Mouse (Mus musculus) CH12.LX (cell line): Measurements from ENCODE around the gene Rassf8. TPM values are rescaled to one million over a fixed set of nuclear protein-coding genes. Genes with fewer than 3 reads are reported as not detected.
A peak's percentile ranks its signal among the peaks of the same experiment; 100 is the strongest.

ENCODE experiments used
- DNase-seq: peaks from one replicate; pipeline ENCODE4 v3.0.0-alpha.2; 2013; ENCODE audit errors: extremely low read depth
- H3K27ac ChIP-seq: 2 replicates; pipeline ENCODE4 v1.5.1; 2012; ENCODE audit warnings: low read depth, mild to moderate bottlenecking, control low read depth, moderate library complexity; ENCODE audit not compliant: insufficient read depth
- H3K27me3 ChIP-seq: replicated peaks from 2 replicates; pipeline ENCODE3; 2012; ENCODE audit warnings: inconsistent platforms
- H3K36me3 ChIP-seq, 2 experiments: replicated peaks in 1 of 2; 2 replicates each; pipeline versions ENCODE3 to v1.6.1; 2012; ENCODE audit warnings: inconsistent platforms in 1 of 2, low read length in 1 of 2, mild to moderate bottlenecking in 1 of 2, mixed read lengths in 1 of 2, moderate library complexity in 1 of 2; ENCODE audit not compliant: control insufficient read depth in 1 of 2, insufficient read depth in 1 of 2
- H3K4me1 ChIP-seq, 2 experiments: 2 replicates each; pipeline ENCODE4 v1.6.1; 2012; ENCODE audit warnings: inconsistent platforms in 1 of 2, moderate library complexity in 1 of 2; ENCODE audit not compliant: insufficient read depth in 2 of 2, control insufficient read depth in 1 of 2
- H3K4me2 ChIP-seq: 2 replicates; pipeline ENCODE4 v1.6.1; 2012; ENCODE audit warnings: low read depth, mild to moderate bottlenecking, control low read depth; ENCODE audit not compliant: poor library complexity, insufficient read depth, severe bottlenecking
- H3K4me3 ChIP-seq, 3 experiments: fragments of 150-350 bp in 1 of 3; sonication (generic) in 1 of 3; replicated peaks in 1 of 3; 2 replicates each; pipeline versions ENCODE3 to v1.5.1; 2011 to 2012; ENCODE audit warnings: low read depth in 2 of 3, low read length in 2 of 3, mild to moderate bottlenecking in 2 of 3, moderate library complexity in 2 of 3, control low read depth in 1 of 3, improper control_type of control experiment in 1 of 3, inconsistent platforms in 1 of 3, mixed read lengths in 1 of 3; ENCODE audit not compliant: poor library complexity in 1 of 3
- H3K79me2 ChIP-seq: replicated peaks from 2 replicates; pipeline ENCODE4 v1.6.1; 2012; ENCODE audit warnings: mild to moderate bottlenecking, moderate library complexity; ENCODE audit not compliant: control insufficient read depth, poor library complexity, insufficient read depth, severe bottlenecking; ENCODE audit errors: extremely low read depth
- H3K9ac ChIP-seq: 2 replicates; pipeline ENCODE4 v1.6.1; 2012; ENCODE audit warnings: low read depth, mild to moderate bottlenecking, control low read depth, moderate library complexity; ENCODE audit not compliant: insufficient read depth
- H3K9me3 ChIP-seq: replicated peaks from 2 replicates; pipeline ENCODE3; 2012; ENCODE audit warnings: low read length, inconsistent platforms, mixed read lengths
- BHLHE40 ChIP-seq: IDR thresholded peaks from 2 replicates; pipeline ENCODE4 v1.6.1; 2011; ENCODE audit warnings: mild to moderate bottlenecking, low read depth, low read length, improper control_type of control experiment
- CHD1 ChIP-seq: IDR thresholded peaks from 2 replicates; pipeline ENCODE4 v1.6.1; 2012; ENCODE audit warnings: low read depth, low read length, improper control_type of control experiment, inconsistent platforms
- CHD2 ChIP-seq: IDR thresholded peaks from 2 replicates; pipeline ENCODE4 v1.6.1; 2011; ENCODE audit warnings: low read length, improper control_type of control experiment
- CTCF ChIP-seq, 2 experiments: IDR thresholded peaks in 1 of 2; conservative IDR thresholded peaks in 1 of 2; 2 replicates each; pipeline ENCODE4 v1.5.1; 2011 to 2012; ENCODE audit warnings: low read depth in 2 of 2, low read length in 2 of 2, improper control_type of control experiment in 1 of 2, inconsistent platforms in 1 of 2, mild to moderate bottlenecking in 1 of 2, moderate library complexity in 1 of 2
- E2F4 ChIP-seq: IDR thresholded peaks from 2 replicates; pipeline ENCODE4 v1.6.1; 2011; ENCODE audit warnings: low read depth, low read length, improper control_type of control experiment; ENCODE audit not compliant: insufficient replicate concordance
- ELF1 ChIP-seq: IDR thresholded peaks from 2 replicates; pipeline ENCODE4 v1.6.1; 2014; ENCODE audit warnings: low read depth, mild to moderate bottlenecking, inconsistent platforms, low read length, improper control_type of control experiment
- EP300 ChIP-seq: IDR thresholded peaks from 2 replicates; pipeline ENCODE4 v1.6.1; 2011; ENCODE audit warnings: low read length, improper control_type of control experiment
- ETS1 ChIP-seq: conservative IDR thresholded peaks from 2 replicates; pipeline ENCODE4 v1.6.1; 2012; ENCODE audit warnings: low read depth, mild to moderate bottlenecking, inconsistent platforms, low read length, improper control_type of control experiment, moderate library complexity
- GABPA ChIP-seq: IDR thresholded peaks from 2 replicates; pipeline ENCODE4 v1.6.1; 2012; ENCODE audit warnings: low read depth, low read length, improper control_type of control experiment, inconsistent platforms; ENCODE audit not compliant: insufficient replicate concordance
- HCFC1 ChIP-seq: IDR thresholded peaks from 2 replicates; pipeline ENCODE4 v1.6.1; 2012; ENCODE audit warnings: low read depth, mild to moderate bottlenecking, inconsistent platforms, low read length, improper control_type of control experiment
- IRF4 ChIP-seq: IDR thresholded peaks from 2 replicates; pipeline ENCODE4 v1.6.1; 2014; ENCODE audit warnings: low read depth, mild to moderate bottlenecking, inconsistent platforms, low read length, improper control_type of control experiment
- JUN ChIP-seq: IDR thresholded peaks from 2 replicates; pipeline ENCODE4 v1.6.1; 2011; ENCODE audit warnings: low read depth, mild to moderate bottlenecking, low read length, improper control_type of control experiment, moderate library complexity; ENCODE audit not compliant: insufficient read depth
- JUND ChIP-seq: conservative IDR thresholded peaks from 2 replicates; pipeline ENCODE4 v1.6.1; 2011; ENCODE audit warnings: low read depth, low read length, improper control_type of control experiment
- KAT2A ChIP-seq: IDR thresholded peaks from 2 replicates; pipeline ENCODE4 v1.6.1; 2012; ENCODE audit warnings: low read length, improper control_type of control experiment, inconsistent platforms; ENCODE audit not compliant: insufficient replicate concordance
- MAFK ChIP-seq: IDR thresholded peaks from 2 replicates; pipeline ENCODE4 v1.6.1; 2011; ENCODE audit warnings: low read length, improper control_type of control experiment; ENCODE audit not compliant: insufficient replicate concordance
- MEF2A ChIP-seq: IDR thresholded peaks from 2 replicates; pipeline ENCODE4 v1.6.1; 2014; ENCODE audit warnings: low read depth, mild to moderate bottlenecking, inconsistent platforms, low read length, improper control_type of control experiment, borderline replicate concordance
- MYC ChIP-seq: IDR thresholded peaks from 2 replicates; pipeline ENCODE4 v1.6.1; 2011; ENCODE audit warnings: low read depth, mild to moderate bottlenecking, improper control_type of control experiment, low read length
- NELFE ChIP-seq: IDR thresholded peaks from 2 replicates; pipeline ENCODE4 v1.6.1; 2011; ENCODE audit warnings: low read depth, low read length, improper control_type of control experiment
- NRF1 ChIP-seq: IDR thresholded peaks from 2 replicates; pipeline ENCODE4 v1.6.1; 2014; ENCODE audit warnings: low read depth, mild to moderate bottlenecking, inconsistent platforms, low read length, improper control_type of control experiment, moderate library complexity
- PAX5 ChIP-seq: IDR thresholded peaks from 2 replicates; pipeline ENCODE4 v1.6.1; 2012; ENCODE audit warnings: low read length, inconsistent platforms, mixed read lengths
- POLR2A ChIP-seq: IDR thresholded peaks from 2 replicates; pipeline ENCODE4 v1.6.1; 2011; ENCODE audit warnings: low read depth, mild to moderate bottlenecking, improper control_type of control experiment, low read length
- POLR2AphosphoS2 ChIP-seq: IDR thresholded peaks from 2 replicates; pipeline ENCODE4 v1.6.1; 2011; ENCODE audit warnings: low read depth, low read length, improper control_type of control experiment
- RCOR1 ChIP-seq: conservative IDR thresholded peaks from 2 replicates; pipeline ENCODE4 v1.6.1; 2012; ENCODE audit warnings: low read depth, mild to moderate bottlenecking, inconsistent platforms, low read length, improper control_type of control experiment
- SIN3A ChIP-seq: IDR thresholded peaks from 2 replicates; pipeline ENCODE4 v1.6.1; 2012; ENCODE audit warnings: low read length, improper control_type of control experiment, inconsistent platforms
- TBP ChIP-seq: conservative IDR thresholded peaks from 2 replicates; pipeline ENCODE4 v1.6.1; 2011; ENCODE audit warnings: low read depth, low read length, improper control_type of control experiment
- TCF12 ChIP-seq: IDR thresholded peaks from 2 replicates; pipeline ENCODE4 v1.6.1; 2014; ENCODE audit warnings: low read depth, mild to moderate bottlenecking, inconsistent platforms, low read length, improper control_type of control experiment
- UBTF ChIP-seq: IDR thresholded peaks from 2 replicates; pipeline ENCODE4 v1.6.1; 2012; ENCODE audit warnings: low read depth, mild to moderate bottlenecking, inconsistent platforms, low read length, improper control_type of control experiment, moderate library complexity
- USF2 ChIP-seq: conservative IDR thresholded peaks from 2 replicates; pipeline ENCODE4 v1.6.1; 2011; ENCODE audit warnings: low read depth, low read length, improper control_type of control experiment
- ZC3H11A ChIP-seq: IDR thresholded peaks from 2 replicates; pipeline ENCODE4 v1.6.1; 2012; ENCODE audit warnings: low read depth, mild to moderate bottlenecking, inconsistent platforms, low read length, improper control_type of control experiment
- ZMIZ1 ChIP-seq: IDR thresholded peaks from 2 replicates; pipeline ENCODE4 v1.6.1; 2012; ENCODE audit warnings: low read depth, mild to moderate bottlenecking, inconsistent platforms, low read length, improper control_type of control experiment
- ZNF384 ChIP-seq: IDR thresholded peaks from 2 replicates; pipeline ENCODE4 v1.6.1; 2012; ENCODE audit warnings: low read depth, low read length, improper control_type of control experiment, inconsistent platforms
- dilution Hi-C: fragments of 300-500 bp; cut with MboI; formaldehyde crosslinking; loops from 2 replicates; pipeline ENCODE4 v1.14.3; 2020; ENCODE audit warnings: low sequenced_read_pairs; ENCODE audit not compliant: extremely low pct_unique_long_range_greater_than_20kb, extremely low pct_ligation_motif_present
- in situ Hi-C: fragments of 300-500 bp; cut with MboI; formaldehyde crosslinking; loops from 3 replicates; pipeline ENCODE4 v1.14.3; 2019; ENCODE audit warnings: low sequenced_read_pairs, low pct_ligation_motif_present, low pct_unique_long_range_greater_than_20kb, mixed read lengths
- polyA plus RNA-seq: library from polyadenylated mRNA; unstranded; fragments of >175 nt; gene quantifications from 2 replicates; pipeline ENCODE4 v1.2.1, GENCODE M21; 2012; ENCODE audit warnings: low read depth; ENCODE audit not compliant: insufficient read length
- total RNA-seq, 2 experiments: library from RNA; depleted of rRNA; stranded (reverse); fragments of 300-350 nt in 1 of 2; fragments of >200 nt in 1 of 2; gene quantifications; 2 replicates each; pipeline ENCODE4 v1.2.3; 2012 to 2014

Rassf8 gene
- total and polyA plus RNA-seq, 3 experiments = 0.34 to 0.59 (median 0.48) TPM

GRCm38 (mm10) chr6:145857428-145857827 is 110.9 kb downstream of the Rassf8 start:
- peaks cover 2 to 46% of the 10 kb centered on the region in 2 experiments for H3K36me3 ChIP-seq
- H3K4me3 ChIP-seq = peak overlapping the region in 1 of 3 experiments; percentile 26
- H3K27me3 ChIP-seq = no peaks in the 10 kb centered on the region
- no peak overlapping the region for H3K9ac ChIP-seq
- H3K4me2 ChIP-seq = peak overlapping the region; percentile 71
- peak; percentile 38 for DNase-seq
- TF ChIP-seq MYC (0 out of 2 replicates have a peak, but pooled peaks have one; percentile 24), BHLHE40 (0 out of 2 replicates have a peak, but pooled peaks have one; percentile 34), ZMIZ1 (no peak), TBP (0 out of 2 replicates have a peak, but pooled peaks have one; percentile 20), CHD2 (no peak), EP300 (peak; percentile 48; the same call in 1 of the 2 replicates), ELF1 (no peak), TCF12 (no peak), JUN (peak; percentile 20; the same call in 1 of the 2 replicates), MEF2A (peak; percentile 72; the same call in 1 of the 2 replicates), ETS1 (peak; percentile 59), IRF4 (peak; percentile 63; the same call in 1 of the 2 replicates), NELFE (no peak)
- in situ Hi-C loops (loop anchor here (5.0 kb wide), 1 partner anchor 35 kb away; no protein-coding TSS in a partner anchor), dilution Hi-C loops (no loop called here)
- peaks cover 25 to 77% of the 10 kb centered on the region in 2 experiments for H3K4me1 ChIP-seq
- peak overlapping the region; percentile 83 for H3K27ac ChIP-seq
- peaks cover 34% of the 10 kb centered on the region for H3K79me2 ChIP-seq
- no peaks in the 10 kb centered on the region for H3K9me3 ChIP-seq

GRCm38 (mm10) chr6:145858414-145858813 is 111.9 kb downstream of the Rassf8 start:
- in situ Hi-C loops = loop anchor here (5.0 kb wide), 1 partner anchor 34 kb away; no protein-coding TSS in a partner anchor
- Histone ChIP-seq H3K4me3 (no peak overlapping the region), H3K27ac (peak overlapping the region; percentile 72), H3K9me3 (no peaks in the 10 kb centered on the region), H3K9ac (peak overlapping the region; percentile 15), H3K27me3 (no peaks in the 10 kb centered on the region), H3K4me1 (peaks cover 22 to 68% of the 10 kb centered on the region in 2 experiments), H3K4me2 (peak overlapping the region; percentile 71), H3K36me3 (peaks cover 2 to 50% of the 10 kb centered on the region in 2 experiments), H3K79me2 (peaks cover 43% of the 10 kb centered on the region)
- peak; percentile 72 for DNase-seq
- dilution Hi-C loops = no loop called here
- TF ChIP-seq RCOR1 (no peak), POLR2AphosphoS2 (0 out of 2 replicates have a peak, but pooled peaks have one; percentile 34), CTCF (conservative IDR thresholded peaks at IDR 0.05 in 1 of 2, IDR thresholded peaks at IDR 0.05 in 1 of 2; ENCODE audit: low read depth in 2 of 2, low read length in 2 of 2) (no peak), MEF2A (peak; percentile 89; the same call in 1 of the 2 replicates), MAFK (peak; percentile 84), USF2 (no peak), NRF1 (no peak), TCF12 (peak; percentile 96), UBTF (no peak), ETS1 (peak; percentile 84), PAX5 (no peak), KAT2A (no peak), CHD2 (no peak), ZNF384 (peak; percentile 68), POLR2A (peak; percentile 46), ZC3H11A (no peak), E2F4 (no peak), ELF1 (no peak), IRF4 (peak; percentile 78), MYC (peak; percentile 86; the same call in 1 of the 2 replicates), BHLHE40 (peak; percentile 95), JUND (no peak; the same call in 1 of the 2 replicates), CHD1 (no peak), GABPA (no peak), EP300 (peak; percentile 76), HCFC1 (no peak), NELFE (no peak), SIN3A (peak; percentile 91), JUN (peak; percentile 20; the same call in 1 of the 2 replicates)
